Mouse (Mus musculus) cerebellum, adult 9-10 months (tissue): ENCODE data around the gene Gm17267.
"Not testable (repeated sequence)": the region's sequence is repeated elsewhere in the genome, so short reads cannot be mapped to it uniquely, and the experiment has no call there.

Source experiments
- DNase-seq: peaks from one replicate; pipeline ENCODE4 v3.0.0; 2022

The Gm17267 gene

DNA sequence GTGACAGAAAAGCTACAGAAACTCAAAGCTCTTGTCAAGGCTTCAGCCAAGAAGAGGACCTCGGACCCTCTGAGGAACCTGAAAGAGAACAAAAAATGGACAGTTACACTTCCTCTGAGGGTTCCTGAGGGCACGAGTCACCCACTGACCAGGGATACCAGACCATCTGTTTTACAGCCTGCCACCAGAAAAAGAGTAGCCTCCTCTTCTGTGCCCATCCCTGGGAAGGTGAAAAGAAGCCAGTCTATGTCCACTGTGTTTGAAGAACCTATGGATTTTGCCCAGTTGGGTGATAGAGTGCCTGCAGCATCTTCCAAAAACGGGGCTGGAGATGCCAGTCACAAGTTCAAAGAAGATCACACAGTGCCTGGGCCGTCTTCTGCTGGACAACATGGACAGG, at the start of gene Gm17267:
TSS of gene Gm17267 (plus strand) at position 301 of the 400 bp plus-strand sequence.
- DNase-seq = not testable (repeated sequence)
